Mouse (Mus musculus) hindbrain, embryonic 15.5 days (tissue): ENCODE data around the gene AC140267.1. TPM values are rescaled to one million over a fixed set of nuclear protein-coding genes. Genes with fewer than 3 reads are reported as not detected.

Experiments
- ATAC-seq: fragments of 200-750 bp; cut with Nextera tagmentation; 2 replicates; pipeline ENCODE4 v1.8.0; 2017; ENCODE audit warnings: low read depth, moderate number of reproducible peaks, moderate TSS enrichment; ENCODE audit not compliant: low FRiP score
- H3K27ac ChIP-seq: fragments of 300-500 bp; sonication (generic); replicated peaks from 2 replicates; pipeline ENCODE4 v1.5.1; 2015; ENCODE audit warnings: mild to moderate bottlenecking, inconsistent platforms
- H3K27me3 ChIP-seq: fragments of 300-500 bp; sonication (generic); 2 replicates; pipeline ENCODE4 v1.6.1; 2015; ENCODE audit warnings: control low read depth, inconsistent platforms
- H3K36me3 ChIP-seq: fragments of 300-500 bp; sonication (generic); 2 replicates; pipeline ENCODE4 v1.6.1; 2015; ENCODE audit warnings: control low read depth, inconsistent platforms
- H3K4me1 ChIP-seq: fragments of 300-500 bp; sonication (generic); replicated peaks from 2 replicates; pipeline ENCODE4 v1.6.1; 2015; ENCODE audit warnings: control low read depth, inconsistent platforms
- H3K4me2 ChIP-seq: fragments of 300-500 bp; sonication (generic); 2 replicates; pipeline ENCODE4 v1.6.1; 2015; ENCODE audit warnings: moderate library complexity, mild to moderate bottlenecking, inconsistent platforms
- H3K4me3 ChIP-seq: fragments of 300-500 bp; sonication (generic); 2 replicates; pipeline ENCODE4 v1.5.1; 2015; ENCODE audit warnings: mild to moderate bottlenecking, inconsistent platforms
- H3K9ac ChIP-seq: fragments of 300-500 bp; sonication (generic); 2 replicates; pipeline ENCODE4 v1.6.1; 2015; ENCODE audit warnings: inconsistent platforms
- H3K9me3 ChIP-seq: fragments of 300-500 bp; sonication (generic); 2 replicates; pipeline ENCODE4 v1.6.1; 2016; ENCODE audit warnings: control low read depth, inconsistent platforms
- WGBS: fragments of 180-500 bp; shearing (Covaris S2); methylation state at CpG from one replicate; pipeline ENCODE4 v1.1.7; 2015; 5-methylcytosine and 5-hydroxymethylcytosine counted together
- polyA plus RNA-seq: library from polyadenylated mRNA; unstranded; fragments of >200 nt; fragmentation: Nextera tagmentation; extraction: Ambion mirVana; gene quantifications from 2 replicates; pipeline ENCODE4 v1.2.1, GENCODE M21; 2015

Gene AC140267.1
- polyA plus RNA-seq, 1 experiment from 2014 or later: not detected

GRCm38 (mm10) chr15:80277625-80278024 is 42.0 kb downstream of the AC140267.1 start:
- H3K4me2 ChIP-seq: no peak overlapping the region

GRCm38 (mm10) chr15:80278121-80278759 is 42.6 kb downstream of the AC140267.1 start:
- no peaks in the 10 kb centered on the region for H3K9me3 ChIP-seq
- no peak overlapping the region for H3K4me3 ChIP-seq
- H3K27ac ChIP-seq: no peak overlapping the region
- H3K4me1 ChIP-seq: peaks cover 3% of the 10 kb centered on the region; the same call in 1 of the 2 replicates
- no peak for ATAC-seq
- WGBS: 67% methylated on average over 5 of the region's 5 CpGs
- H3K4me2 ChIP-seq: no peak overlapping the region
- no peaks in the 10 kb centered on the region for H3K36me3 ChIP-seq
- H3K27me3 ChIP-seq: peaks cover 11% of the 10 kb centered on the region; the same call in 1 of the 2 replicates
- no peak overlapping the region for H3K9ac ChIP-seq

More at GRCm38 (mm10) chr15:80277625-80278024, 42.0 kb downstream of the AC140267.1 start:
- H3K4me3 ChIP-seq: no peak overlapping the region
- H3K27me3 ChIP-seq: peaks cover 11% of the 10 kb centered on the region; the same call in 1 of the 2 replicates
- H3K9ac ChIP-seq: no peak overlapping the region
- H3K9me3 ChIP-seq: no peaks in the 10 kb centered on the region
- no peak overlapping the region for H3K27ac ChIP-seq
- no peak for ATAC-seq
- WGBS: 4% methylated on average over 6 of the region's 6 CpGs
- H3K4me1 ChIP-seq: peaks cover 3% of the 10 kb centered on the region; the same call in 1 of the 2 replicates
- no peaks in the 10 kb centered on the region for H3K36me3 ChIP-seq

GRCm38 (mm10) chr15:80279053-80279452 is 43.4 kb downstream of the AC140267.1 start:
- no peaks in the 10 kb centered on the region for H3K9me3 ChIP-seq
- no peak overlapping the region for H3K4me2 ChIP-seq
- no peak overlapping the region for H3K4me3 ChIP-seq
- no peak overlapping the region for H3K27ac ChIP-seq
- H3K9ac ChIP-seq: no peak overlapping the region
- ATAC-seq: no peak
- no peaks in the 10 kb centered on the region for H3K36me3 ChIP-seq
- 91% methylated on average over 2 of the region's 2 CpGs for WGBS
- H3K4me1 ChIP-seq: peaks cover 3% of the 10 kb centered on the region; the same call in 1 of the 2 replicates
- H3K27me3 ChIP-seq: peaks cover 11% of the 10 kb centered on the region; the same call in 1 of the 2 replicates

- WGBS: 23% methylated on average over 6 of the region's 6 CpGs
- Histone ChIP-seq H3K27me3 (peaks cover 20% of the 10 kb centered on the region), H3K27ac (no peak overlapping the region), H3K9ac (no peak overlapping the region), H3K4me2 (no peak overlapping the region), H3K4me1 (peaks cover 3% of the 10 kb centered on the region; the same call in 1 of the 2 replicates), H3K4me3 (no peak overlapping the region), H3K36me3 (no peaks in the 10 kb centered on the region), H3K9me3 (no peaks in the 10 kb centered on the region)
- ATAC-seq: no peak
These were observed 45.0 kb downstream of the AC140267.1 start for GRCm38 (mm10) chr15:80280646-80281045.

Other genes with a start within 250 kb of the AC140267.1 start
- gene Pdgfb, start 220.9 kb upstream of the AC140267.1 start, polyA plus RNA-seq: 5.7 and 5.8 TPM in 2 replicates
- gene Syngr1, start 144.5 kb upstream of the AC140267.1 start, polyA plus RNA-seq: 61.5 and 64.3 TPM in 2 replicates
- gene Rpl3, start 144.0 kb upstream of the AC140267.1 start, polyA plus RNA-seq: 547 and 570 TPM in 2 replicates
- gene Tab1, start 102.7 kb upstream of the AC140267.1 start, polyA plus RNA-seq: 37.4 and 40.2 TPM in 2 replicates
- gene Mgat3, start 62.1 kb upstream of the AC140267.1 start, polyA plus RNA-seq: 15.9 and 17.4 TPM in 2 replicates
- 34.9 and 36.4 TPM in 2 replicates for gene Mief1, start 1.8 kb upstream of the AC140267.1 start, polyA plus RNA-seq
- 112 and 116 TPM in 2 replicates for gene Atf4, start 19.3 kb downstream of the AC140267.1 start, polyA plus RNA-seq
- 76.2 and 76.7 TPM in 2 replicates for gene Rps19bp1, start 28.5 kb downstream of the AC140267.1 start, polyA plus RNA-seq
- gene Cacna1i, start 51.4 kb downstream of the AC140267.1 start, polyA plus RNA-seq: 0.64 and 0.73 TPM in 2 replicates